Mouse (Mus musculus): ENCODE data around the gene Cfap57.
A peak's percentile ranks its signal among the peaks of the same experiment; 100 is the strongest.
"Not testable (repeated sequence)": the region's sequence is repeated elsewhere in the genome, so short reads cannot be mapped to it uniquely, and the experiment has no call there.

Cfap57 gene

DNA sequence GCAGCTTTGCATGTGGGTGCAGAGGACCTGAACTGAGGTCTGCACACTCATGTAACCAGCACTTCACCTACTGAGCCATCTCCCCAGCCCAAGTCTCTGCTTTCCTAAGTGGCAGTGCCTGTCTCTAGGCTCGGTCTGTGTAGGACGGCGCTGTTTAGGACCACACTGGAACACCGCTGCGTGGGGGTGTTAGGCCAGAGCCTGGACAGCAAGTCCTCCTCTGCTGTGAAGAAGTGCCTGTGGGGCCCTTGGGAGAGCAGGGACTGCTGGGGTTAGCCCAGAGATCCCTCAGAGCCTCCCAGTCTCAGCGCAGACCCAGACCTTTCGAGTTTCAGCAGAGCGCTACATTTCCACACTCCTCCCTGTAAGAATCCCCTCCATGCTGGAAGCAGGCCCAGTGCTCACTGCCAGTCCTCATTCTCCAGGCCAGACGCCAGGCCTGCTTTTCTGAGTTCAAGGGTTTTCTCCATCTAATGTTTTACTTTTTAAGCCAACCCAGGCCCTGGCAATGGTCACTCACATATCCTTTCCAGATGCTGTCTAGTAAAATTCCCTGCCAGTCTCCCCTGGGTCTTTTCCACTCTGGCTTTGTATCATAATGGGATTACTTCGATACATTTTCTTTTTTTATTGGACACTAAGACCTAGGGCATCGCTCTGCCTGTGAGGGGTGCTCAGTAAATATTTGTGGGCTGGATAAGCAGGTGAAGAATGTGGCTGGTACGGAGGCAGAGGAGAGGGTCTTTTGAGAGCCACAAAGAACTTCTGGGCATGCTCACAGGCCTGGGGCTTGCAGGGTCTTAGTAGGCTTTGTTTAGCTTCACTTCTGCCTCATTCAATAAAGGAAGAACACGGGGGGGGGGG lies 56.3 kb downstream of the Cfap57 start:
- DNase-seq, result no peak

DNA sequence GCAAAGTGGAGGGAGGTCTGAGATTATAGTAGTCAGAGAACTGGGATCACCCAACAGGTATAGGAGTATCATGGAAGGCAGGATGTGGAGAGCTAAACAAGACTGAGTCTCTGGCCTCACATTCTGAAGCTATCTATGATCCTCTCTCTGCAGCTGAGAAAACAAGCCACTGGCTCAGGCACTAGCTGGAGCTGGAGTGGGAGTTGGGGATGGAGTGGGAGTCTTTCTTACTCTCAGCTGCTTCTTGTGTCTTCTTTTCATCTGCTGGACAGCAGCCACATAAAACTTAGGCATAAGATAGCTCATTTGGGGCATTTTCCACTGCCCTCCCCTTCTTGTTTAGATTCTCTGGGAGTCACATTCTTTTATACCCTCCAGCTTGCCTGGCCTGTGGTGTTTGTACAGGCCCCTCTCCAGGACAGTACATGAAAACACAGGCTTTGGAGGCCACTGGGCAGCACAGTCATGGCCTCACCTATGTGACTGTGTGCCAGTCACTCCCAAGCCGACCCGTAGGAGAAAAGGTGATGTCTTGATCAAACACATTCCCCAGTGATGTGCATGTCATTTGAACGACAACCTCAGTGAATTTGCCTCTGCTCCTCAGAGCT lies 67.4 kb downstream of the Cfap57 start:
- DNase-seq, result no peak

GRCm38 (mm10) chr4:118548130-118548480 lies 72.5 kb downstream of the Cfap57 start:
- peak; percentile 82 for DNase-seq

GRCm38 (mm10) chr4:118547424-118548129 lies 73.0 kb downstream of the Cfap57 start:
- not testable (repeated sequence) for DNase-seq

GRCm38 (mm10) chr4:118544441-118545127 lies 76.0 kb downstream of the Cfap57 start:
- DNase-seq, result no peak

DNA sequence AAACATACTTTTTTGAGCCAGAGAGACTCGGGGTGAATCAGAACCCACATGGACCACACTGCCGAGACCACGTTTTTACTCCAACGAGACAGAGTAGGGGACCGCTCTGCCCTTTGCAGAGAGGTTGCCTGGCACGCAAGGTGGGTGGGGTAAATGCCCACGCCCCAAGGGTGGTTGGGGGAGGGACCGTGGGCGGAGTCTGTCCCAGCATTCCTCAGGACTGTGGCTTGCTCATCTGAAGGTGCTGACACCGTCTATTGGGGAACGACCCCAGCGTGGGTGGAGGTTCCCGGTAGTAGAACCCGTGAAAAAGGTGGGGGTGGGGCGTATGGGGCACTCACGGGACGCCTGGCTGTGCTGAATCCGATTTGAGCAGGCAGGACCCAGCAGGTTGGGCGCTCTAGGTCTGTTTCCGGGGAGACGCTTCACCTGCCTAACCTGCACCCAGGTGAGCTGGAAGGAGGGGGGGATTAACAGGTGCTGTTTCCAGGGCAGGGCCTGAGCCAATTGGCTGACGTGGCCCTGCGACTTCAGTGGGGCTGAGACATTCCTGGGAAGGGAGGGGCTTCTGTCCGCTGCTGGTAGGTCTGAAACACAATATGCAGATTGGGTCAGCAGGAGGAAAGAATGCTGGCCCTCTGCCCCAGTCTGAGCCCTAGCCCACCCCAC lies 76.9 kb downstream of the Cfap57 start, which contains the start of gene Tmem125:
Gene Tmem125, minus strand, starts transcription at position 453 of the 669 bp plus-strand sequence.
- peak; percentile 72 for DNase-seq

GRCm38 (mm10) chr4:118543158-118543530 lies 77.4 kb downstream of the Cfap57 start:
- DNase-seq, result no peak

GRCm38 (mm10) chr4:118542510-118543157 lies 77.9 kb downstream of the Cfap57 start:
- no peak for DNase-seq

- DNase-seq, result no peak
Observed at GRCm38 (mm10) chr4:118539904-118540303, 80.7 kb downstream of the Cfap57 start.

GRCm38 (mm10) chr4:118537801-118538200 lies 82.8 kb downstream of the Cfap57 start:
- DNase-seq, result no peak

GRCm38 (mm10) chr4:118535610-118536009 lies 85.0 kb downstream of the Cfap57 start:
- DNase-seq, result no peak

GRCm38 (mm10) chr4:118533605-118534004 lies 87.0 kb downstream of the Cfap57 start:
- DNase-seq, result no peak

DNA sequence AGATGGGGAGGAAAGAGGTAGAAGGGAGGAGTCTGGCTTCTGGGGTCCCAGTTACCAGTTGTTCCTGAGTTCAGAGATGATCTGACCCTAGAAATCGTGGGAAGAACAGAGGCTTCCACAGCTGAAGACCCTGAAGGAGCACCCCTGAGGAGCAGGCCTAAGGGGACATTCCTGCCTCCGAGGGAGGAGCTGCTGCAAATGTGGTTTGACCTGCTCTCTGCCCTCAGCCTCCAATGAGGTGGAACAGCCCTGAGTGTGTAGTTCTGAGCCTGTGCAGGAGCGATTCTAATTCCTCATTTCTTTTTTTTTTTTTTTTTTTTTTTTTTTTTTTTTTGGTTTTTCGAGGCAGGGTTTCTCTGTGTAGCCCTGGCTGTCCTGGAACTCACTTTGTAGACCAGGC lies 87.4 kb downstream of the Cfap57 start:
- no peak for DNase-seq

- DNase-seq, result no peak
Observed at GRCm38 (mm10) chr4:118532663-118533062, 87.9 kb downstream of the Cfap57 start.

DNA sequence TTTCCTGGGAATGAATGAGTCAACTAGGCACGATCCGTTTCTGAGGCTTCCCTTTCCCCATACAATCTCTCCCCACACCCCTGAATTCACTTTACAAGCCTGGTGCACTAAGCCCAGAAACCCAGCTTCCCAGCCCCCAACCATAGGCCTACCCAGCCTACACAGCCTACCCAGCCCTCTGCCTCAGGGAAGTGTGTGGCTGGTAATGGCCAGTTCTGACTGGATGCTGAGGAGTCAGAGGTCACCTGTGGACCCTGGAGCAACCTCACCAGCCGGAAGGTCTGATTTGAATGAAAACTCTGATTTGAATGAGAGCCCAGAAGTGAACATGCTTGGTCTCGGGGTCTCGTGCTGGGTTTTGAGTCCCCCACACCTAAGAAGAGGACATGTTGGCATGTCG lies 92.9 kb downstream of the Cfap57 start:
- DNase-seq, result no peak

- no peak for DNase-seq
Observed at GRCm38 (mm10) chr4:118527335-118527681, 93.3 kb downstream of the Cfap57 start.

GRCm38 (mm10) chr4:118526408-118527334 lies 93.9 kb downstream of the Cfap57 start, which contains the start of gene 2610528J11Rik:
Gene 2610528J11Rik (plus strand): TSS chr4:118526999.
- DNase-seq, result peak; percentile 21

- no peak for DNase-seq
Observed at GRCm38 (mm10) chr4:118525779-118526178, 94.8 kb downstream of the Cfap57 start.

GRCm38 (mm10) chr4:118523976-118524375 lies 96.6 kb downstream of the Cfap57 start:
- DNase-seq, result no peak

DNA sequence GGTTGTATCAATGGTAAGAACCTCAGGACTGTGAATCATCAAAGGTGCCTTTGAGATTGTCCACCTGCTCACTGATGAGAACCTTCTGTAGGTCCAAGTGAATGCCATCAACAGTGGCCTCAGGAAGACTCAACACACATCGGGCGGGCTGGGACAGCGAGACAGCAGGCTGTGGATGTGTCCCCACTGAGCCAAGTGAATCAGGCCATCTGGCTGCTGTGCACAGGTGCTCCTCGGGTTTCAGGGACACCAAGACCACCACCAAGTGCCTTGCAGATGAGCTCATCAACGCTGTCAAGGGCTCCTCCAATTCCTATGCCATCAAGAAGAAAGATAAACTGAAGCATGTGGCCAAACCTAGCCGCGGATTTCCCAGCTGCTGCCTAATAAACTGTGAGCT lies 98.3 kb downstream of the Cfap57 start:
- DNase-seq, result no peak

DNA sequence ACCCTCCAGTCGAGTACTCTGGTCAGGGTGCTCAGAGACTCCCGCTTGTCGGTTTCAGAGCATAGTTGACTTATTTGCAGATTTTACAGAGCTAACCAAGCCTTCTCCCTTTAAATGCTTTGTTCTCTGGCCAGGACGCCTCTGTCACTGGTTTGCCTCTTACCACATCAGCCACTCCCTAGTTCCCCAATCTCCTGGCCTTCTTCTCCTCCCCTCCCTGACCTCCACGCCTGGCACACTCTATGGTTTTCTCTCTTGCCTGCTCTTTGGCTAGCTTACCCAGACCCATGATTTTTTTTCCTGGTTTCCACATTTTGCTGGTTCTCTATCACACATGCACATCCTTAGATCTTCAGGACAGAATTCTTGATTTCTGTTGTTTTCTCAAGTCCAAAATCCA lies 102.4 kb downstream of the Cfap57 start:
- DNase-seq, result no peak

Data from liver (tissue).